Mouse (Mus musculus) embryonic facial prominence, embryonic 14.5 days (tissue): ENCODE data around the gene Lif. TPM values are rescaled to one million over a fixed set of nuclear protein-coding genes. Genes with fewer than 3 reads are reported as not detected.

Source experiments
- ATAC-seq: fragments of 200-750 bp; cut with Nextera tagmentation; 2 replicates; pipeline ENCODE4 v1.8.0; 2017; ENCODE audit warnings: low read depth, moderate number of reproducible peaks, moderate TSS enrichment
- DNase-seq: peaks from one replicate; pipeline ENCODE4 v3.0.0-alpha.2; 2015; ENCODE audit warnings: low spot score
- H3K27ac ChIP-seq: fragments of 300-500 bp; sonication (generic); replicated peaks from 2 replicates; pipeline ENCODE4 v1.5.1; 2014; ENCODE audit warnings: low read depth, mild to moderate bottlenecking, low read length, moderate library complexity
- H3K27me3 ChIP-seq: fragments of 300-500 bp; sonication (generic); replicated peaks from 2 replicates; pipeline ENCODE4 v1.6.1; 2014; ENCODE audit warnings: low read length; ENCODE audit not compliant: control insufficient read depth, insufficient read depth
- H3K36me3 ChIP-seq: fragments of 300-500 bp; sonication (generic); 2 replicates; pipeline ENCODE4 v1.6.1; 2014; ENCODE audit warnings: low read length, mixed read lengths; ENCODE audit not compliant: control insufficient read depth, insufficient read depth
- H3K4me1 ChIP-seq: fragments of 300-500 bp; sonication (generic); 2 replicates; pipeline ENCODE4 v1.6.1; 2014; ENCODE audit warnings: antibody characterized with exemption, low read length; ENCODE audit not compliant: control insufficient read depth, insufficient read depth
- H3K4me2 ChIP-seq: fragments of 300-500 bp; sonication (generic); 2 replicates; pipeline ENCODE4 v1.6.1; 2014; ENCODE audit warnings: low read depth, mild to moderate bottlenecking, low read length, moderate library complexity, mixed read lengths
- H3K4me3 ChIP-seq: fragments of 300-500 bp; sonication (generic); 2 replicates; pipeline ENCODE4 v1.5.1; 2014; ENCODE audit warnings: low read depth, mild to moderate bottlenecking, low read length
- H3K9ac ChIP-seq: fragments of 300-500 bp; sonication (generic); 2 replicates; pipeline ENCODE4 v1.6.1; 2014; ENCODE audit warnings: low read depth, mild to moderate bottlenecking, low read length, moderate library complexity, mixed read lengths
- H3K9me3 ChIP-seq: fragments of 300-500 bp; sonication (generic); 2 replicates; pipeline ENCODE4 v1.6.1; 2016; ENCODE audit warnings: low read length; ENCODE audit not compliant: control insufficient read depth
- WGBS: fragments of 180-500 bp; shearing (Covaris S2); extraction: QIAGEN DNeasy Blood & Tissue Kit; methylation state at CpG from one replicate; pipeline ENCODE4 v1.1.7; 2014; 5-methylcytosine and 5-hydroxymethylcytosine counted together
- polyA plus RNA-seq: library from polyadenylated mRNA; unstranded; fragments of >200 nt; fragmentation: Nextera tagmentation; extraction: Ambion mirVana; gene quantifications from 2 replicates; pipeline ENCODE4 v1.2.1, GENCODE M21; 2014

Lif gene
- polyA plus RNA-seq, 1 experiment from 2014 or later = 0.57 TPM

- no peaks in the 10 kb centered on the region; the same call in 1 of the 2 replicates for H3K27me3 ChIP-seq
- H3K36me3 ChIP-seq = no peaks in the 10 kb centered on the region
- WGBS = 50% methylated on average over 2 of the region's 2 CpGs
Observed at GRCm38 (mm10) chr11:4224223-4224622, 33.1 kb upstream of the Lif start.

GRCm38 (mm10) chr11:4226569-4227325 lies 30.6 kb upstream of the Lif start:
- Histone ChIP-seq H3K4me1 (no peaks in the 10 kb centered on the region), H3K27ac (no peak overlapping the region), H3K27me3 (no peaks in the 10 kb centered on the region), H3K4me2 (no peak overlapping the region), H3K9me3 (no peaks in the 10 kb centered on the region), H3K9ac (no peak overlapping the region), H3K36me3 (no peaks in the 10 kb centered on the region), H3K4me3 (no peak overlapping the region)
- no peak for DNase-seq
- ATAC-seq = no peak
- 82% methylated on average over 5 of the region's 5 CpGs for WGBS

More at GRCm38 (mm10) chr11:4224223-4224622, 33.1 kb upstream of the Lif start:
- Histone ChIP-seq H3K4me3 (no peak overlapping the region), H3K27ac (no peak overlapping the region), H3K9ac (no peak overlapping the region), H3K9me3 (no peaks in the 10 kb centered on the region), H3K4me2 (no peak overlapping the region), H3K4me1 (no peaks in the 10 kb centered on the region)
- ATAC-seq (no peak), DNase-seq (no peak)

GRCm38 (mm10) chr11:4228463-4228862 lies 28.9 kb upstream of the Lif start:
- 42% methylated on average over 8 of the region's 8 CpGs for WGBS
- no peak overlapping the region for H3K27ac ChIP-seq
- H3K9me3 ChIP-seq = no peaks in the 10 kb centered on the region
- no peaks in the 10 kb centered on the region for H3K27me3 ChIP-seq
- no peaks in the 10 kb centered on the region for H3K36me3 ChIP-seq
- DNase-seq (peak; percentile 44), ATAC-seq (no peak)
- H3K9ac ChIP-seq = no peak overlapping the region
- no peak overlapping the region for H3K4me2 ChIP-seq
- H3K4me3 ChIP-seq = no peak overlapping the region
- H3K4me1 ChIP-seq = no peaks in the 10 kb centered on the region

DNA sequence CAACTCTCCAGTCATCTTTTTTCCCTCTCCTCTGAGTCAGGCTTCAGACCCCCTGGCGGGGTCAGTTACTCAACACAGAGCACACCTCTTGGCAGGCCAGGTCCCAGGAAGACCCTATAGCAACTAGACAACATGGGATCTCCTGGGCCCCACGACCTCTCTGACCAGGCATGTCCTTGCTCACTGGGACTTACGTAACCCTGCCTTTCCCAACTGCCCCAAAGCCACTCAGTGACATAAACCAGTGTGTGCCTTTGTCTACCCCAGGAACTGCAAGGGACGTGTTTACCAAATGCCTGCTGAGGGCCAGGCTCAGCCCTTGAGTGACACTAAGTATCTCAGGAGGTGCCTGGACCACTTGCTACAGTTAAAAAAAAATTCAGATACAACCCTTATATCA lies 27.5 kb upstream of the Lif start:
- DNase-seq (no peak), ATAC-seq (no peak)
- Histone ChIP-seq H3K27ac (no peak overlapping the region), H3K4me3 (no peak overlapping the region), H3K4me2 (no peak overlapping the region), H3K36me3 (no peaks in the 10 kb centered on the region), H3K4me1 (no peaks in the 10 kb centered on the region), H3K9me3 (no peaks in the 10 kb centered on the region), H3K9ac (no peak overlapping the region), H3K27me3 (no peaks in the 10 kb centered on the region)
- WGBS = 67% methylated on average over 4 of the region's 4 CpGs

- ATAC-seq = no peak
- no peaks in the 10 kb centered on the region for H3K36me3 ChIP-seq
- no peak overlapping the region for H3K9ac ChIP-seq
- no peaks in the 10 kb centered on the region for H3K9me3 ChIP-seq
- no peak overlapping the region for H3K27ac ChIP-seq
- H3K4me3 ChIP-seq = no peak overlapping the region
- H3K4me2 ChIP-seq = no peak overlapping the region
- WGBS = 74% methylated on average over 2 of the region's 2 CpGs
- no peaks in the 10 kb centered on the region for H3K27me3 ChIP-seq
- DNase-seq = no peak
- H3K4me1 ChIP-seq = no peaks in the 10 kb centered on the region
Observed at GRCm38 (mm10) chr11:4231435-4231834, 25.9 kb upstream of the Lif start.

DNA sequence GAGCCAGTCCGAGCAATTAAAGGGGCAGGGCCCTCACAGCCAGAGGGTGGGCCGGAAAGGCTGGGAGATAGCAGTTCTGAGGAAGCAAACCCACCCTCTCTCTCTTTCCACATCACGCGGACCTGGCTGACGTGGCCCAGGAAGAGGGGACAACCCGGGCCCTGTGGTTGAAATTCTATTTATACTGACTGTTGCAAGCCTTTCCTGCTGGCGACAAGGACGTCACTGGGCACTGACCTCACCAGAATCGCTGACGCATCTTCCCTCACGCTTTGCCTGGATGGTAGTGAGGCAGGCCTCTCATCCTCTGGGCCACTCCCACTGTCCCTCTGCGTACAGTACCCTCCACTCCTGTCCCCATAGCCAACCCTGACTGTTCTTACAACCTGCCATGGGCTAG lies 24.7 kb upstream of the Lif start:
- no peak overlapping the region for H3K4me2 ChIP-seq
- 66% methylated on average over 8 of the region's 12 CpGs for WGBS
- no peak overlapping the region for H3K4me3 ChIP-seq
- DNase-seq = no peak
- H3K4me1 ChIP-seq = no peaks in the 10 kb centered on the region
- no peak overlapping the region for H3K9ac ChIP-seq
- no peaks in the 10 kb centered on the region for H3K36me3 ChIP-seq
- no peak overlapping the region for H3K27ac ChIP-seq
- H3K27me3 ChIP-seq = no peaks in the 10 kb centered on the region
- ATAC-seq = no peak
- H3K9me3 ChIP-seq = no peaks in the 10 kb centered on the region

GRCm38 (mm10) chr11:4235052-4235655 lies 22.2 kb upstream of the Lif start:
- ATAC-seq (no peak), DNase-seq (no peak)
- Histone ChIP-seq H3K9ac (no peak overlapping the region), H3K4me2 (no peak overlapping the region), H3K9me3 (no peaks in the 10 kb centered on the region), H3K27me3 (no peaks in the 10 kb centered on the region), H3K4me3 (no peak overlapping the region), H3K27ac (no peak overlapping the region), H3K4me1 (no peaks in the 10 kb centered on the region), H3K36me3 (no peaks in the 10 kb centered on the region)
- 83% methylated on average over 6 of the region's 6 CpGs for WGBS

DNA sequence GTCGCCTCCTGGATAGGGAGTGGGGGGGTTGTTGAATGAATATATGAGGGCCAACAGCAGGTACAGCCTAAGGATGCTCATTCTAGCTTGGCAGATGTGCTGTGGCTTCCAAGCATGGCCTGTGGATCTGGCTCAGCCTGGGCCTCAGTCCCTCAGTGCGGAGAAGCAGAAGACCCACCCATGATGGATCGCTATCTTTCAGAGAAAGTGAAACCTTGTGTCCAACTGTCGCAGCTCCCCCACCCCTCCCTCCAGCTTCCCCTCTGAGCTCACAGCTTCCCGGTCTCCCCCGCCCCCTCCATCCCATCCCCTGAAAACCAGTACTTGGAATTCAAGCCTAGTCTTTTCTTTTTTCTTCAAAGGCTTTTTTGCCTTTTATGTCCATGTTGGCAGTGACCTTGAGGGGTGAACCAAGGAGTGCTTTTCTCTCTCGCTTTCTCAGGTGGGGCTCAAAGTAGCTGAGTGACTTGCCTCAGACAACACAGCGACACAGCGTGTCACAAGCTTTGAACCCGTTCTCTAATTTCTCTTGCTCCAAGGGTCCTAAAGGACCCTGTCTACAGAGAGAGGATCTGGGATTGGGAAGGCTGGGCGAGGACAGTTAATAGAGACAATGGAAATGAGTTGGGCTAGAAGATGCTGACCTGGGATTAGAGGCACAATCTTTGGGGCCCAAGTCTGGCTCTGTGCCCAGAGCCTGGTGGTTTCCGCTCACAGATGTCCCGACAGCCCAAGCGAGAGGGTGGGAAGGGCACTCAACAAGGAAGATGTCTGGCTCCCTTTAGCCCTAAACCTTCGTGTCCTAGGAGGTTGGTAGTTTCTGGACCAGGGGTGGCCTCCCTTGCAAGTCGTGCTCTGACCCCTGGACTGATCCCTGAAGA lies 21.5 kb upstream of the Lif start, which contains the start of gene Osm:
Gene Osm (plus strand): TSS at position 756 of the 881 bp plus-strand sequence.
- no peak within 1 kb of the TSS for H3K27ac ChIP-seq
- no peaks in the 10 kb centered on the region for H3K27me3 ChIP-seq
- 65% methylated on average over 15 of the region's 16 CpGs for WGBS
- DNase-seq (no peak), ATAC-seq (no peak)
- no peak within 1 kb of the TSS for H3K4me2 ChIP-seq
- no peak within 1 kb of the TSS for H3K4me3 ChIP-seq
- no peaks in the 10 kb centered on the region for H3K9me3 ChIP-seq
- H3K36me3 ChIP-seq = no peaks in the 10 kb centered on the region
- no peak within 1 kb of the TSS for H3K9ac ChIP-seq
- H3K4me1 ChIP-seq = no peaks in the 10 kb centered on the region
